Mouse (Mus musculus) MEL (cell line): ENCODE measurements at regions not wholly inside any gene's neighbourhood (a gene's known extent, or its start where the extent isn't known, plus 50 kb on each side); places are given as distances from the start of the nearest gene placed in this dataset.

ENCODE experiments used
- CHD2 ChIP-seq: IDR thresholded peaks from 2 replicates; pipeline ENCODE4 v1.6.1; 2011; ENCODE audit warnings: low read length, improper control_type of control experiment
- CTCF ChIP-seq, 3 experiments: IDR thresholded peaks in 2 of 3; conservative IDR thresholded peaks in 1 of 3; 2 replicates each; pipeline ENCODE4 v1.5.1; 2011 to 2012; ENCODE audit warnings: low read length in 3 of 3, low read depth in 2 of 3, mild to moderate bottlenecking in 2 of 3, improper control_type of control experiment in 1 of 3, inconsistent platforms in 1 of 3, mixed read lengths in 1 of 3, moderate library complexity in 1 of 3; ENCODE audit not compliant: control insufficient read depth in 1 of 3, insufficient read depth in 1 of 3, poor library complexity in 1 of 3, severe bottlenecking in 1 of 3
- E2F4 ChIP-seq: IDR thresholded peaks from 2 replicates; pipeline ENCODE4 v1.6.1; 2011; ENCODE audit warnings: low read depth, low read length, improper control_type of control experiment, borderline replicate concordance
- HCFC1 ChIP-seq: IDR thresholded peaks from 2 replicates; pipeline ENCODE4 v1.6.1; 2012; ENCODE audit warnings: low read depth, mild to moderate bottlenecking, inconsistent platforms, low read length, improper control_type of control experiment, moderate library complexity
- MAFK ChIP-seq: IDR thresholded peaks from 2 replicates; pipeline ENCODE4 v1.6.1; 2011; ENCODE audit warnings: low read depth, mild to moderate bottlenecking, low read length, improper control_type of control experiment, borderline replicate concordance
- POLR2A ChIP-seq, 2 experiments: IDR thresholded peaks; 2 replicates each; pipeline ENCODE4 v1.6.1; 2011 to 2012; ENCODE audit warnings: low read length in 2 of 2, mild to moderate bottlenecking in 2 of 2, control low read depth in 1 of 2, improper control_type of control experiment in 1 of 2, low read depth in 1 of 2, moderate library complexity in 1 of 2; ENCODE audit not compliant: control insufficient read depth in 1 of 2, insufficient read depth in 1 of 2, poor library complexity in 1 of 2
- RCOR1 ChIP-seq: IDR thresholded peaks from 2 replicates; pipeline ENCODE4 v1.6.1; 2012; ENCODE audit warnings: low read depth, mild to moderate bottlenecking, inconsistent platforms, low read length, improper control_type of control experiment
- TBP ChIP-seq: IDR thresholded peaks from 2 replicates; pipeline ENCODE4 v1.8.0; 2011; ENCODE audit warnings: low read depth, low read length, improper control_type of control experiment

DNA sequence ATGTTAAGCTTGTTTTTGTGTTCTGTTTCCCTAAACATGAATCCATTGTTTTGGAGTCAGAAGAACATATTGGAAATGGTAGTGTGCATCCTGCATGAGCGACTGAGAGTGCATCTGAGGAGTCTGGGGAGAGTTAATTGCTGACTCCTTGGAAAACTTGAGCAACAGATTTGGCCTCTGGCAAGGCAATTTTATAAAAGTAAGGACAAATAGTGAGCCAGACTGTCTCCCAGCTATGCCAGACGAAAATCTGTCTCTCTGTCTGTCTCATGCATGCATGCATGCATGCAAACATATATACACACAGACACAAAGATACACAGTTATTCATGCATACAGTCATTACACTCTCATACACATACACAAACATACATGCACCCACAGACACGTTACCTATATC lies 2232.7 kb downstream of the 4930444P10Rik start:
- no peak for TF ChIP-seq CTCF (IDR thresholded peaks at IDR 0.05 in 2 of 3, conservative IDR thresholded peaks at IDR 0.05 in 1 of 3; ENCODE audit: control insufficient read depth in 1 of 3, insufficient read depth in 1 of 3, low read depth in 2 of 3, low read length in 3 of 3, poor library complexity in 1 of 3, severe bottlenecking in 1 of 3)
- no peak for TF ChIP-seq MAFK
- no peak for TF ChIP-seq POLR2A (IDR thresholded peaks at IDR 0.05; ENCODE audit: control insufficient read depth in 1 of 2, insufficient read depth in 1 of 2, low read depth in 1 of 2, low read length in 2 of 2, poor library complexity in 1 of 2)
- TF ChIP-seq TBP: no peak
- TF ChIP-seq CHD2: no peak
- no peak for TF ChIP-seq HCFC1
- no peak for TF ChIP-seq RCOR1
- no peak for TF ChIP-seq E2F4
